Mouse (Mus musculus) heart, embryonic 12.5 days (tissue): Measurements from ENCODE around the gene Phc2. TPM values are rescaled to one million over a fixed set of nuclear protein-coding genes. Genes with fewer than 3 reads are reported as not detected.

Experiments used
- ATAC-seq: fragments of 200-750 bp; cut with Nextera tagmentation; 2 replicates; pipeline ENCODE4 v1.8.0; 2017; ENCODE audit warnings: moderate TSS enrichment, moderate library complexity; ENCODE audit not compliant: insufficient number of reproducible peaks, low FRiP score
- H3K27ac ChIP-seq: fragments of 300-500 bp; sonication (generic); 2 replicates; pipeline ENCODE4 v1.5.1; 2016; ENCODE audit warnings: mild to moderate bottlenecking, moderate library complexity; ENCODE audit not compliant: poor library complexity, severe bottlenecking
- H3K27me3 ChIP-seq: fragments of 300-500 bp; sonication (generic); replicated peaks from 2 replicates; pipeline ENCODE4 v1.6.1; 2016; ENCODE audit warnings: mild to moderate bottlenecking, moderate library complexity
- H3K36me3 ChIP-seq: fragments of 300-500 bp; sonication (generic); 2 replicates; pipeline ENCODE4 v1.6.1; 2016; ENCODE audit warnings: mild to moderate bottlenecking, moderate library complexity
- H3K4me1 ChIP-seq: fragments of 300-500 bp; sonication (generic); replicated peaks from 2 replicates; pipeline ENCODE4 v1.6.1; 2016; ENCODE audit warnings: mild to moderate bottlenecking
- H3K4me2 ChIP-seq: fragments of 300-500 bp; sonication (generic); 2 replicates; pipeline ENCODE4 v1.6.1; 2016; ENCODE audit warnings: mild to moderate bottlenecking, moderate library complexity
- H3K4me3 ChIP-seq: fragments of 300-500 bp; sonication (generic); 2 replicates; pipeline ENCODE4 v1.5.1; 2016; ENCODE audit warnings: mild to moderate bottlenecking
- H3K9ac ChIP-seq: fragments of 300-500 bp; sonication (generic); 2 replicates; pipeline ENCODE4 v1.6.1; 2016; ENCODE audit warnings: mild to moderate bottlenecking, moderate library complexity
- H3K9me3 ChIP-seq: fragments of 300-500 bp; sonication (generic); replicated peaks from 2 replicates; pipeline ENCODE4 v1.6.1; 2016; ENCODE audit warnings: mild to moderate bottlenecking, moderate library complexity
- WGBS: fragments of 180-500 bp; shearing (Covaris S2); methylation state at CpG from one replicate; pipeline ENCODE4 v1.1.7; 2016; 5-methylcytosine and 5-hydroxymethylcytosine counted together
- polyA plus RNA-seq: library from polyadenylated mRNA; unstranded; fragments of >200 nt; fragmentation: Nextera tagmentation; extraction: Ambion mirVana; gene quantifications from 2 replicates; pipeline ENCODE4 v1.2.1, GENCODE M21; 2016

Phc2 gene
- polyA plus RNA-seq, 1 experiment from 2014 or later, result 58.5 TPM

GRCm38 (mm10) chr4:128709781-128710166, 55.3 kb downstream of the Phc2 start:
- Histone ChIP-seq H3K4me3 (no peak overlapping the region), H3K9me3 (no peaks in the 10 kb centered on the region), H3K27me3 (peaks cover 39% of the 10 kb centered on the region), H3K4me2 (no peak overlapping the region), H3K27ac (no peak overlapping the region), H3K9ac (no peak overlapping the region), H3K4me1 (peaks cover 33% of the 10 kb centered on the region), H3K36me3 (no peaks in the 10 kb centered on the region)
- ATAC-seq, result no peak
- 88% methylated on average over 12 of the region's 12 CpGs for WGBS

- Histone ChIP-seq H3K4me2 (no peak overlapping the region), H3K4me1 (peaks cover 37% of the 10 kb centered on the region), H3K27ac (no peak overlapping the region), H3K36me3 (no peaks in the 10 kb centered on the region), H3K9me3 (no peaks in the 10 kb centered on the region), H3K9ac (no peak overlapping the region), H3K4me3 (no peak overlapping the region), H3K27me3 (peaks cover 38% of the 10 kb centered on the region)
- WGBS, result 84% methylated on average over 6 of the region's 6 CpGs
- ATAC-seq, result no peak
Observed at GRCm38 (mm10) chr4:128710286-128710685, 55.8 kb downstream of the Phc2 start.

- Histone ChIP-seq H3K27me3 (peaks cover 36% of the 10 kb centered on the region), H3K9me3 (no peaks in the 10 kb centered on the region), H3K4me3 (no peak overlapping the region), H3K36me3 (no peaks in the 10 kb centered on the region), H3K9ac (no peak overlapping the region), H3K27ac (no peak overlapping the region), H3K4me1 (peaks cover 42% of the 10 kb centered on the region), H3K4me2 (no peak overlapping the region)
- ATAC-seq, result no peak
- 75% methylated on average over 9 of the region's 9 CpGs for WGBS
Observed at GRCm38 (mm10) chr4:128710800-128711199, 56.3 kb downstream of the Phc2 start.

GRCm38 (mm10) chr4:128711455-128712135, 57.1 kb downstream of the Phc2 start:
- H3K36me3 ChIP-seq, result no peaks in the 10 kb centered on the region
- H3K4me1 ChIP-seq, result peaks cover 43% of the 10 kb centered on the region
- no peak overlapping the region for H3K27ac ChIP-seq
- peak overlapping the region; percentile 58 for H3K9ac ChIP-seq
- peak overlapping the region; percentile 36 for H3K4me3 ChIP-seq
- H3K27me3 ChIP-seq, result peaks cover 36% of the 10 kb centered on the region
- H3K9me3 ChIP-seq, result no peaks in the 10 kb centered on the region
- peak overlapping the region; percentile 80 for H3K4me2 ChIP-seq
- ATAC-seq, result peak; percentile 56
- WGBS, result 6% methylated on average over 24 of the region's 24 CpGs

- Histone ChIP-seq H3K4me1 (peaks cover 37% of the 10 kb centered on the region), H3K27me3 (peaks cover 36% of the 10 kb centered on the region), H3K4me3 (peak overlapping the region; percentile 36), H3K9me3 (no peaks in the 10 kb centered on the region), H3K36me3 (no peaks in the 10 kb centered on the region), H3K27ac (no peak overlapping the region), H3K9ac (peak overlapping the region; percentile 58), H3K4me2 (peak overlapping the region; percentile 80)
- WGBS, result 50% methylated on average over 13 of the region's 13 CpGs
- no peak for ATAC-seq
Observed at GRCm38 (mm10) chr4:128712136-128712655, 57.7 kb downstream of the Phc2 start.

- H3K36me3 ChIP-seq, result no peaks in the 10 kb centered on the region
- H3K9ac ChIP-seq, result no peak overlapping the region
- WGBS, result 81% methylated on average over 6 of the region's 6 CpGs
- H3K4me3 ChIP-seq, result no peak overlapping the region
- no peaks in the 10 kb centered on the region for H3K9me3 ChIP-seq
- ATAC-seq, result no peak
- H3K27me3 ChIP-seq, result peaks cover 32% of the 10 kb centered on the region
- H3K4me2 ChIP-seq, result no peak overlapping the region
- peaks cover 31% of the 10 kb centered on the region for H3K4me1 ChIP-seq
- H3K27ac ChIP-seq, result no peak overlapping the region
Observed at GRCm38 (mm10) chr4:128712941-128713340, 58.4 kb downstream of the Phc2 start.

- Histone ChIP-seq H3K9me3 (no peaks in the 10 kb centered on the region), H3K9ac (peak overlapping the region; percentile 18; the same call in 1 of the 2 replicates), H3K4me3 (no peak overlapping the region), H3K27me3 (peaks cover 6% of the 10 kb centered on the region), H3K36me3 (no peaks in the 10 kb centered on the region), H3K27ac (no peak overlapping the region; the same call in 1 of the 2 replicates), H3K4me2 (peak overlapping the region; percentile 40), H3K4me1 (peaks cover 44% of the 10 kb centered on the region)
- 20% methylated on average over 14 of the region's 14 CpGs for WGBS
- 0 out of 2 replicates have a peak, but pooled peaks have one; percentile 27 for ATAC-seq
Observed at GRCm38 (mm10) chr4:128715241-128716204, 61.0 kb downstream of the Phc2 start.

- no peaks in the 10 kb centered on the region for H3K36me3 ChIP-seq
- no peaks in the 10 kb centered on the region for H3K9me3 ChIP-seq
- no peak overlapping the region for H3K4me3 ChIP-seq
- no peak overlapping the region for H3K27ac ChIP-seq
- H3K9ac ChIP-seq, result no peak overlapping the region
- 24% methylated on average over 4 of the region's 4 CpGs for WGBS
- no peaks in the 10 kb centered on the region for H3K27me3 ChIP-seq
- H3K4me1 ChIP-seq, result peaks cover 48% of the 10 kb centered on the region
- H3K4me2 ChIP-seq, result peak overlapping the region; percentile 40; the same call in 1 of the 2 replicates
- no peak for ATAC-seq
Observed at GRCm38 (mm10) chr4:128716279-128716678, 61.8 kb downstream of the Phc2 start.

GRCm38 (mm10) chr4:128716731-128717130, 62.2 kb downstream of the Phc2 start:
- H3K9ac ChIP-seq, result no peak overlapping the region
- no peaks in the 10 kb centered on the region for H3K27me3 ChIP-seq
- peaks cover 50% of the 10 kb centered on the region for H3K4me1 ChIP-seq
- H3K27ac ChIP-seq, result no peak overlapping the region
- H3K4me3 ChIP-seq, result no peak overlapping the region
- 71% methylated on average over 9 of the region's 9 CpGs for WGBS
- no peaks in the 10 kb centered on the region for H3K36me3 ChIP-seq
- no peak for ATAC-seq
- no peaks in the 10 kb centered on the region for H3K9me3 ChIP-seq
- no peak overlapping the region for H3K4me2 ChIP-seq

- H3K4me2 ChIP-seq, result no peak overlapping the region
- H3K4me3 ChIP-seq, result no peak overlapping the region
- no peaks in the 10 kb centered on the region for H3K27me3 ChIP-seq
- no peaks in the 10 kb centered on the region for H3K9me3 ChIP-seq
- peaks cover 64% of the 10 kb centered on the region for H3K4me1 ChIP-seq
- no peak overlapping the region for H3K9ac ChIP-seq
- peak; percentile 46 for ATAC-seq
- peak overlapping the region; percentile 58; the same call in 1 of the 2 replicates for H3K27ac ChIP-seq
- 22% methylated on average over 5 of the region's 5 CpGs for WGBS
- H3K36me3 ChIP-seq, result no peaks in the 10 kb centered on the region
Observed at GRCm38 (mm10) chr4:128720110-128720509, 65.6 kb downstream of the Phc2 start.

GRCm38 (mm10) chr4:128721061-128721648, 66.7 kb downstream of the Phc2 start:
- H3K9me3 ChIP-seq, result no peaks in the 10 kb centered on the region
- ATAC-seq, result no peak
- peaks cover 53% of the 10 kb centered on the region for H3K4me1 ChIP-seq
- no peak overlapping the region for H3K4me2 ChIP-seq
- no peak overlapping the region for H3K9ac ChIP-seq
- WGBS, result 76% methylated on average over 9 of the region's 9 CpGs
- no peak overlapping the region for H3K27ac ChIP-seq
- H3K27me3 ChIP-seq, result no peaks in the 10 kb centered on the region
- no peaks in the 10 kb centered on the region for H3K36me3 ChIP-seq
- no peak overlapping the region for H3K4me3 ChIP-seq
